ENCODE assay signal across 14 mouse cellular contexts in the genomic region with DNA sequence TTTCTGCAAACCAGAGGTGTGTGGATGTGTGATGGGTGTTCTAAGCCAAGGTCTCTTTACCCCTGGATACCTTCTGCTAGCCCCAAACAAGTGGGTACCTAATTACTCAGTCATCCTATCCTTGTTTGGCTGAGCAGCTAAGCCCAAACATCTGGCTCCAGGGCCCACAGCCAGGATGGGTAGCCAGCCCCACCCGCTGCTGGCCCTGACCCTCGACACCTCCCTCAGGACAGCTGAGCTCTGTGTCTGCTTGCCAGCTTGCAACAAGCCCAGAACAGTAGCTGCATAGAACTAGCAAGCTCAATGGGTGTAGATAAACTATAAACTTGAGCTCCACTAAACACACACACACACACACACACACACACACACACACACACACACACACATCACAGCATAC. TPM values are rescaled to one million over a fixed set of nuclear protein-coding genes. Genes with fewer than 3 reads are reported as not detected.
A peak's percentile ranks its signal among the peaks of the same experiment; 100 is the strongest.
DNase-seq lines count a peak whose midpoint lies in the region; TF ChIP-seq lines count a peak whose summit lies in the region.
"Had no signal": no experiment of that assay in that cellular context is flagged by ENCODE, and none has a peak within 500 bp of the region (broad histone marks: within the 10 kb centered on the region; RNA-seq: fewer than 3 reads in every experiment).

No protein-coding gene starts in this region.

- H3K36me3 ChIP-seq in myocyte (ENCODE audit: control insufficient read depth, insufficient read depth): no peaks in the 10 kb centered on the region
- H3K36me3 ChIP-seq: lung, embryonic 15.5 days had no signal

- peaks cover under 1% of the 10 kb centered on the region for H3K27me3 ChIP-seq in myocyte (ENCODE audit: control insufficient read depth, insufficient read depth, insufficient read length)
- H3K27me3 ChIP-seq: lung, embryonic 15.5 days had no signal

- H3ac ChIP-seq in myocyte (ENCODE audit: control insufficient read depth, insufficient read length): no peak overlapping the region

- H3K4me2 ChIP-seq in myocyte (ENCODE audit: low read depth): no peak overlapping the region
- H3K4me2 ChIP-seq: hindbrain, embryonic 14.5 days; lung, embryonic 15.5 days had no signal

- DNase-seq in adrenal gland, adult 2 months: peak; percentile 88
- DNase-seq in adrenal gland, adult 18-20 months (ENCODE audit: low spot score in 2 of 2): no peak
- peak; percentile 73 for DNase-seq in ovary, postnatal 36 days (ENCODE audit: low spot score)
- DNase-seq in ovary, postnatal 10 days (ENCODE audit: low spot score): no peak
- DNase-seq in gastrocnemius, postnatal 25 days: peak; percentile 86
- no peak for DNase-seq in embryo, embryonic 10 days (ENCODE audit: low spot score)
- DNase-seq in thymus, postnatal 0 days (ENCODE audit: low spot score): no peak
- DNase-seq: embryo, embryonic 11 days; kidney, postnatal 25 days had no signal

- TF ChIP-seq POLR2A in myocyte (IDR thresholded peaks at IDR 0.05; ENCODE audit: insufficient read length, low read depth): no peak

- no peak overlapping the region for H3K4me3 ChIP-seq in myocyte
- H3K4me3 ChIP-seq: lung, embryonic 15.5 days had no signal

- H3K79me2 ChIP-seq in myocyte (ENCODE audit: control insufficient read depth, insufficient read depth): no peaks in the 10 kb centered on the region

TF ChIP-seq in myocyte, 11 proteins besides CTCF, POLR2A, EP300 and RAD21:
- TF ChIP-seq MYOG (IDR thresholded peaks at IDR 0.05; ENCODE audit: control insufficient read depth in 1 of 3, insufficient read depth in 1 of 3, insufficient read length in 2 of 3, low read depth in 2 of 3) (peak; percentile 23 to 69 (median 60)), TCF3 (IDR thresholded peaks at IDR 0.05; ENCODE audit: insufficient read length, low read depth) (no peak), CEBPB (IDR thresholded peaks at IDR 0.05; ENCODE audit: insufficient read depth, poor library complexity, severe bottlenecking) (no peak), MYOD1 (IDR thresholded peaks at IDR 0.05; ENCODE audit: control insufficient read depth in 1 of 3, insufficient read length in 2 of 3, low read depth in 2 of 3) (peak in 1 of 3 experiments; percentile 81), SRF (IDR thresholded peaks at IDR 0.05; ENCODE audit: control insufficient read depth, insufficient read length, low read depth) (no peak), MAX (IDR thresholded peaks at IDR 0.05; ENCODE audit: low read depth) (no peak), POLR2AphosphoS2 (IDR thresholded peaks at IDR 0.05; ENCODE audit: insufficient read length, low read depth) (no peak), USF1 (IDR thresholded peaks at IDR 0.05; ENCODE audit: low read depth) (no peak), REST (IDR thresholded peaks at IDR 0.05; ENCODE audit: insufficient read depth, insufficient read length) (no peak)

RNA-seq across cellular contexts. Expression of gene Sbk2, which starts 16.4 kb away (rescaled TPM):
- 1 to 10 TPM in 1 of 2 experiments, under 1 TPM in 1; 0.32 to 1.0 TPM for total RNA-seq in adrenal gland, adult 2 months (2021)
- 0.52 and 1.4 TPM in 2 replicates for polyA plus RNA-seq in adrenal gland, adult 2 months (2012; rRNA removed)
- total RNA-seq in adrenal gland, adult 18-20 months (2021): 1 to 10 TPM in 1 of 2 experiments, under 1 TPM in 1; 0.96 to 2.5 TPM
- total RNA-seq in gastrocnemius, postnatal 25 days (2021): 10 to 100 TPM; 29.0 to 60.0 TPM
- 7.1 TPM for polyA plus RNA-seq in myocyte (2012; fragmentation: generic; extraction: Trizol)
- 0.09 and 0.21 TPM in 2 replicates for polyA plus RNA-seq in thymus, postnatal 0 days (2015; fragmentation: Nextera tagmentation; extraction: Ambion mirVana)
- polyA plus RNA-seq: hindbrain, embryonic 14.5 days; neural tube, embryonic 11.5 days had no signal

RNA-seq across cellular contexts. Expression of gene Ssc5d, which starts 22.3 kb away (rescaled TPM):
- 1 to 10 TPM; 2.2 to 2.3 TPM for total RNA-seq in adrenal gland, adult 2 months (2021)
- 2.9 and 3.1 TPM in 2 replicates for polyA plus RNA-seq in adrenal gland, adult 2 months (2012; rRNA removed)
- 1 to 10 TPM; 2.2 to 2.5 TPM for total RNA-seq in adrenal gland, adult 18-20 months (2021)
- 10 to 100 TPM; 10.1 to 11.6 TPM for total RNA-seq in gastrocnemius, postnatal 25 days (2021)
- polyA plus RNA-seq in myocyte (2012; fragmentation: generic; extraction: Trizol): 13.6 TPM
- 0.07 and 0.19 TPM in 2 replicates for polyA plus RNA-seq in thymus, postnatal 0 days (2015; fragmentation: Nextera tagmentation; extraction: Ambion mirVana)

RNA-seq across cellular contexts. Expression of gene Sbk3, which starts 23.1 kb away (rescaled TPM):
- total RNA-seq in adrenal gland, adult 2 months (2021): under 1 TPM; 0.20 to 0.21 TPM
- 0.17 and 0.30 TPM in 2 replicates for polyA plus RNA-seq in adrenal gland, adult 2 months (2012; rRNA removed)
- under 1 TPM; 0.13 to 0.22 TPM for total RNA-seq in adrenal gland, adult 18-20 months (2021)
- 1 to 10 TPM in 1 of 2 experiments, under 1 TPM in 1; 0.49 to 3.1 TPM for total RNA-seq in gastrocnemius, postnatal 25 days (2021)
- polyA plus RNA-seq in myocyte (2012; fragmentation: generic; extraction: Trizol): 0.34 TPM
- not detected in 2 replicates for polyA plus RNA-seq in thymus, postnatal 0 days (2015; fragmentation: Nextera tagmentation; extraction: Ambion mirVana)
- polyA plus RNA-seq: small intestine, adult 2 months had no signal

RNA-seq across cellular contexts. Expression of gene Nat14, which starts 26.0 kb away (rescaled TPM):
- total RNA-seq in adrenal gland, adult 2 months (2021): 1 to 10 TPM; 8.4 to 9.2 TPM
- 11.4 and 20.0 TPM in 2 replicates for polyA plus RNA-seq in adrenal gland, adult 2 months (2012; rRNA removed)
- total RNA-seq in adrenal gland, adult 18-20 months (2021): 10 to 100 TPM in 1 of 2 experiments, 1 to 10 TPM in 1; 9.8 to 11.6 TPM
- total RNA-seq in gastrocnemius, postnatal 25 days (2021): 1 to 10 TPM; 3.7 to 5.2 TPM
- 3.1 TPM for polyA plus RNA-seq in myocyte (2012; fragmentation: generic; extraction: Trizol)
- 0.22 and 0.60 TPM in 2 replicates for polyA plus RNA-seq in thymus, postnatal 0 days (2015; fragmentation: Nextera tagmentation; extraction: Ambion mirVana)

RNA-seq across cellular contexts. Expression of gene Zfp628, which starts 32.8 kb away (rescaled TPM):
- 10 to 100 TPM; 15.1 to 19.2 TPM for total RNA-seq in adrenal gland, adult 2 months (2021)
- polyA plus RNA-seq in adrenal gland, adult 2 months (2012; rRNA removed): 35.6 and 41.3 TPM in 2 replicates
- 10 to 100 TPM; 13.9 to 17.2 TPM for total RNA-seq in adrenal gland, adult 18-20 months (2021)
- total RNA-seq in gastrocnemius, postnatal 25 days (2021): 1 to 10 TPM; 6.8 to 8.3 TPM
- 8.0 TPM for polyA plus RNA-seq in myocyte (2012; fragmentation: generic; extraction: Trizol)
- 2.7 and 3.1 TPM in 2 replicates for polyA plus RNA-seq in thymus, postnatal 0 days (2015; fragmentation: Nextera tagmentation; extraction: Ambion mirVana)

Comparison
In these comparisons a context has a peak if more than half of its experiments do, and no peak if none do; other contexts are left out.
1. DNase-seq: peak in adrenal gland, adult 2 months (single experiment), ovary, postnatal 36 days (single experiment) and gastrocnemius, postnatal 25 days (single experiment); none in adrenal gland, adult 18-20 months (0 of 2), ovary, postnatal 10 days (single experiment), embryo, embryonic 10 days (single experiment) and thymus, postnatal 0 days (single experiment).
2. RNA of gene Sbk2, which starts 16.4 kb away (total RNA-seq): 29.0 to 60.0 TPM in gastrocnemius, postnatal 25 days; 0.96 to 2.5 TPM in adrenal gland, adult 18-20 months and 0.32 to 1.0 TPM in adrenal gland, adult 2 months; every median in the first group is over 4 times any median in the second.